Mouse (Mus musculus): Measurements from ENCODE around the gene Disp3.

The Disp3 gene

GRCm38 (mm10) chr4:148287476-148288054 is at the start of gene Disp3:
Disp3 (minus strand) TSS chr4:148287965.
- DNase-seq: no peak

- DNase-seq: no peak
These were observed 42.5 kb upstream of the Disp3 start for GRCm38 (mm10) chr4:148330269-148330668.

DNA sequence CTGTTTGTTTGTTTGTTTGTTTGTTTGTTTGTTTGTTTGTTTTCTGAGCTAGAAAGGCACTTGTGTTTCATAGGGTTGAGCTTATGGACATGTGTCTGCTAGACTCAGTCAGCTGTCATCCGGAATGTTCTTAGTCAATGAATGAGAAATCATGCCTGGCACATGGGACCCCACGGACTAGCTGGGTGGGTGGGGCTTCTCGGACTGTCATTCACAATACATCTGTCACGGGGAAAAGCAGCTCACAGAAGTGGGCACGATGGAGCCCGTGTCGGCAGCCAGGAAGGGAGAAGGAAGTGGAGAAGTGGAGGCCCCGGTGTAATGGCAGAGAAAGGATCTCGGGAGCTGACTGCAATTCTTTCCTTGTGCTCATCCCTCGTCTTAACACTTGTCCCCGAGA is 41.7 kb upstream of the Disp3 start:
- DNase-seq: no peak

DNA sequence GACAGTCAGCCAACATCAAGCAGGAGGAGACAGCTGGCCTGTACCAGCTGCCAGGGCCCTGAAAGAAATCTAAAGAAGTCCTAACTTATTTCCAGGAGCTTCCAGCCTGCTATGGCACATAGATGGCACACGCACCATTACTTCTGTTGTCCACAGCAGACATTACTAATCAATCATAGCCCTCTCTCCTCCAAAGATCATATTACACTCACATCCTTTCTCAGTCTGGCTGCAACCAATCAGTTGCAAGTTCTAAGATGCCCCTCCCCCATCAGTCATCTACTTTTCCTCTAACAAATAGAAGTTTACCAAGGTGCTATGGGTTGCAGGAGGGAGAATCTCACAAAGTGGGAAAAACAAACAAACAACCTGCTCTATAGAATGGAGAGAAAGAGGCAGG is 40.5 kb upstream of the Disp3 start:
- DNase-seq: no peak

DNA sequence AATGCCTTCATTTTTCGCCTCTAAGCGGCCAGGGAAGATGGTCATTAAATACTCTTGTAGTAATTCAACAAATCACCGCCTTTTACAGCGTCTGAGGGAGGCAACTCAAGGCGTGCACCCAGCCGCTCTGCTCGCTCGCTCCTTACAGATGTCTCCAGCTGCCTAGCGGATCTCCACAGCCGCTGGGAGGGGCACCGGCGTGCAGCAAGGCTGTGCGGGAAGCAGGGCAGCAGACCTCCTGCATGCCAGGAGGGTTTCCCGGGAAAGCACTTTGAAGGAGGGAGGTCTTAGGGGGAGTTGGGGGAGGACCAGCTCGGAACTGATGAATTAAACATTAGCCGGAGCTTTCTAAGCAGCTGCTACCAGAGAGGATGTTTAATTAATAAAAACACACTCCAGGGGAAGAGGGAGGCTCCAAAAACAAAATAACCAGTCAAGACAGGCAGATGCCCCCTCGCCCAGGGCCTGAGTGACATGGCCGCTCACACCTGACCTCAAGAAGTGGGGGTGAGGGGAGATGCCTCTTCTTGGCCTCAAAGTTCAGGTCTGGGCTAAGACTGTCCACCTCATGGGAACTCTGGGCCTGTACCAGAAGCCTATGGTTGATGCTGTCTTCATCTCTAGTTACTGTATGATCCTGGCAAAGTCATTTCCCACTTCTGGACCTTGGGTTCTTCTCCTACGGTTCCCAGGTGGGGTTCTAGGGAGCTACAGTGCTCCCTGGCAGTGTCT is 39.7 kb upstream of the Disp3 start:
- DNase-seq: no peak

DNA sequence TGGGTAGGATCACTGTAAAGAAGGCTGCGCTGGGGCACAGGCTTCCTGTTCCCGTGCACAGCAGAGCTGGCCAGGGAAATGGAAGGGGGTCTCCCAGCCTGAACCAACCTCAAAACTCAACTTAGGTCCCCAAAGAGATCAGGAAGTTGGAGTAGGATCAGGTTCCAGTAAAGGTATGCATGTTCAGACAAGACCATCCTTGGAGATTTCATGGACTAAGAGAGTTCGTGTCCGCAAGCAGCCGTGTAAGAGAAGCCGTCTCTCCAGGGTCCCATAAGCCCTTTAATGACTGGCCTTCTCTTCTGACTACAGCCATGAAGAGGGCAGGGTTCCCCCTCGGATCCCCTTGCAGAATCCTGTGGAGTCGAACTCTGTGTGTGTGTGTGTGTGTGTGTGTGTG is 39.0 kb upstream of the Disp3 start:
- no peak for DNase-seq

DNA sequence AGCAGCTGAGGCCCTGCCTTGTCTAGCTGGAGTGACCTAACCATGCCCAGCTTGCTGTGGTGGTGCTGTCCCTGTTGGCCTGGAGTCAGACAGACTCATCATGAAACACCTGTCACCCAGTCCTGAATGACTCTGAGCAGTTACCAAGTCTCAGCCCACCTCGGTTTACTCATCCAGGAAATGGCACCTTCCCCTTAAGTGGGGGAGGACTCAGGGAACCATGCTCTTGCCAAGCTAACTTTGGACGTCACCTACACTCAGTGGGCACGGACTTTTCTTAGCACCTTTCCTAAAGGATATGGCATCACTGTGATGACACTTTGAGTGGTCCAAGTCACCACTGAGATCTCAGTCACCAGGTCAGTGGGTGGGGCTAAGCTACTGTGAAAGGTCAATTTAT is 38.2 kb upstream of the Disp3 start:
- DNase-seq: no peak

DNA sequence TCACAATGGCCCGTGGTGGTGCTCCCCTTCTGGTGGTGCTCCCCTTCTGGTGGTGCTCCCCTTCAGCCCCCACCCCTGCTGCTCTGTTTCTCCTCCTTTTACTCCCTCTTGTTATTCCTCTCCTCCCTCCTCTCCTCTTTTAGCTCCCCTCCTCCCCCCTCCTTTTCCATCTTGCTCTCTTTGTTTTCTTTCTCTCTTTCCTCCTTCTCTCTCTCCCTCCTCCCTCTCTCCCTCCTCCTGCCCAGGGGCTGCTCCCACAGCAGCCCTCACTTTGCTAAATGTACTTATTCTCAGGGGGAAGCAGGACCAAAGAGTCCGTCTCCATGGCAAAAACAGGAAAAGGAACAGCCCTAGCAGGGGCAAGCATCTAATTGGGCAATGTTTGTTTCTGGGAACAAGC is 37.3 kb upstream of the Disp3 start:
- no peak for DNase-seq

DNA sequence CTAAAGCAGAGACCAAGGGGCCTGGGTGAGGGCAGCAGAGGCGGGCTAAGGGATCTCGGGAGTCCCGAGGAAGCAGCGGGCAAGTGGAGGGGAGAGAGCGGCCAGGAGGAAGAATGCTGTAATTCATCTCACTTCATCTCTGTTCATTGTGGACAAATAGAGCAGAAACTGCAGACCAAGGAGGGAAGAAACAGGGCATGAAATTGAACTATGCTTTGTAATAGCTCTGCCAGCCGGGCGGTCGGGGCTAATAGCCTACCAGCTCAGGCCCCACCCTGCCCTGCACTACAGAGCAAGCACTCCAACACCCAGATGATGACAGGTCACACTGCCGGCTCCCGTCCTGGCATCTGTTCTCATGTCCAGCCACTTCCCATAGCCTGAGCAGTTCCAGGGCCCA is 34.4 kb upstream of the Disp3 start:
- DNase-seq: peak; percentile 16 to 19

- DNase-seq: no peak
These were observed 31.6 kb upstream of the Disp3 start for GRCm38 (mm10) chr4:148319366-148319765.

GRCm38 (mm10) chr4:148315377-148316175 is 27.8 kb upstream of the Disp3 start:
- no peak for DNase-seq

GRCm38 (mm10) chr4:148314396-148314795 is 26.6 kb upstream of the Disp3 start:
- no peak for DNase-seq

- DNase-seq: no peak
These were observed 25.8 kb upstream of the Disp3 start for GRCm38 (mm10) chr4:148313601-148314000.

DNA sequence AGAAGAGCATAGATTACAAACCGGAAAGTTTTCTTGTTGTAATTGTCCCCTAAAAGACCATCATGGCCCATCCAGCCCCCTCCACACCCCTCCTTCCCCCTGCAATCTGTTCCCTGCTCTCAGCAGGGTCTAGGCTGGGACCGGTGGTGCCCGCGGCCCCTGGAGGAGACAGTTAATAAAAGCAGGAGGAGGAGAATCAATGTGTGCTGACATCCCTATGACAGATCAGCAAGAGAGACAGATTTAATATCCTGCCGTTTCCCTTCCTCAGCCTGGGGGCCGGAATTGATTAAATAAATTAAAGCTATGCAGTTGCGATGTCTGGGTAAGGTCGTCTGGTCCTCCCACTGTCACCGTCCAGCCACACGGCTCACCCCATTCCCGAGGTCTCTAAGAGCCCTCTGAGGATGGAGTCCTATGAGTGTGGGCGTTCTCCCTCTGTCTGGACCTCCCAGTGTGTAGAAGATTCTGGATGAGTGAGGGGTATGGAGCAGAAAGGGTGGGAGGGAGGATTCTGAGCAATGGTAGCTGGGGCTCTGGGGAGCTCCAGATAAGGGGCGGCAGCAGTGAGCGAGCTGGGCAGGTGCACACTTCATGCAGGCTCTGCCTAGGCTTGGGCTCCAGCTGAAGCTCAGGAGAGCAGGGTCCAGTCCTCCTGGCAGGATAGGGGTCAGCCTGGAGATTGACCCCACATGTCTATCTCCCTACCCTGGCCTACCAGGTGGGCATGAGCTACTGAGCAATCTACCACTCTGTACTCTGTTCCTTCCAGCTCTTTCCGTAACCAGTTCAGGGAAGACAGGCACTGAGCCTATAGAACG is 24.7 kb upstream of the Disp3 start:
- DNase-seq: no peak

DNA sequence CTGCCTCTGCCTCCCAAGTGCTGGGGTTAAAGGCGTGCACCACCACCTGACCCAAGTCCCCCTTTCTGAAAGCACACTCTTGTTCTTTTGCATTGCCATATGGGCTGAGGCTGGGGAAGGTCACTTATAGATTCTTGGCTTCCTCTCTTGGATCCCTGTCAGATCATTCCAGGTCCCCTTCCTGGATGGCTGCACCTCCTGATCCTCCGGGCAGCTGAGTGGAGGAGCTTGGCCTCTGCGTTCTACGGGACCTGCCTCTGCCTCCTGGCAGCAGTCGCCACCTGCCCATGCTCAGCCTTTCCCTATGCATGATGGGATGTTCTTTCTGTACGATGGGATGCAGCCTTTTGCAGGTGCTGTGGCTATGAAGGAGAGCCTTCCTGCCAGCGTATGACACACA is 23.1 kb upstream of the Disp3 start:
- peak in 1 of 2 experiments; percentile 21 for DNase-seq

DNA sequence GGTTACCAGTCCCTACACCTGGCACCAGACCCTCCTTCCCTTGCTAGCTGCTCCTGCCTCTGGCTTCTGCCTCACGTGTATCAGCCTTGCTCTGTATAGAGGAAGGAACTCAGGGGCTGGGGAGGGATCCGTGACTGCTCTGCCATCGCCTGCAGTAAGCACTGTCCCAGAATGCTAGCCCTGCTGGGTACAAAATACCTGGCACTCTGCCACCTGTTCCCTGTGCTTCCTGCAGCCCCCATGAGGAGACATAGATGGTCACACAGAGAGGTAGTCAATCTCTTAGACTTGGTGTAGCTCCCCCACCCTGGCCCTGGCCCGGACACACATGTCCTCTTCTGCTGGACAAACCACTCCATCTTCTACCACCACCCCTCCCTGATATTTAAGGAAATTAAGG is 22.4 kb upstream of the Disp3 start:
- no peak for DNase-seq

DNA sequence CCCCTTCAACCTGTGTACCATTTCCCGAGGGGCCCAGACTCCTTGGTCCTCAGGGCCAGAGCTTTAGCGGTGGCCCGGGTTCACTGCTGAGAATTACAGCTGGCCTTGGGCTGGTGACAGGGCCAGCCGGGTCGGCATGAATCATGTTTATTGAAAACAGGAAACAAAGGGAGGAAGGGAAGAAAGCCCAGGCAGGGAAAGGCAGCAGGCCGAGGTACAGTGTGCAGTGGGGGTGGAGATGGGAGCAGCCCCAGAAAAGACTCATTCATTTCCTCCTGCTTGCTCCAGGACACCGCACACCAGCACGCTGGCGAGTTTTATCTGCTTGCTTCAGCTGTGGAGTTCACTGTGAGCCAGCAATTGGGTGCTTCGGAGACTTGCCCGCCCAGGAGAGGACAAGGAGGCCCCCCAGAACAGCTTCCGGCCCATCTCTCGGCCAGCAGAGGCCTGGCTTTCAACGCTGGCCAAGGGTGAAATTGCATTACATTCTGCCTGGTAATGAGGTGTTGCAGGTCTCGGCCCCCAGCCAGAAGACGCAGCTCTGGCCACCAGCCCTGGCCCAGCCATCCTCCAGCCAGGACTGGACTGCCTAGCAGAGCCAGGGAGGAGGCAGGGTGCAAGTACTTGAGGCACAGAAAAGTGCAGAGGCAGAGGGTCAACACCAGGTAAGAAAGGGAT is 18.8 kb upstream of the Disp3 start:
- DNase-seq: peak; percentile 64 to 75

DNA sequence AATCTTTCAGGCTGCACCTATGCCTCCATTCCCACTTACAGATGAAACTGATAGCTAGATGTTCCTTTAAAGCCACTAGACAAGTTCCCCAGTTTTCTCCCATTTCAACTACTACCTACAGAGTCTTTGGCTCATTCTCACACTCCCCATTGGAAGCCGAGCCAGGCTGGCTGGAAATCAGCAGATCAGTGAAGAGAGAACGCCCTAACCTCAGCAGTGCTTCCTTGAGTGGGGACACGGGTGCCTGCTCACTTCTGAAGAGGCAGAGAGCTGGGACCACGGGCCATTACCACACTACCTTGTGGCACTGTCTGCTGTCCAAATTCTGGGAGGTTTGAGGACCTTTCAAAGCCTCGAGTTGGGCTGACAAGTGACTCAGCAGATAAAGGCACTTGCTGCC is 11.0 kb upstream of the Disp3 start:
- no peak for DNase-seq

DNA sequence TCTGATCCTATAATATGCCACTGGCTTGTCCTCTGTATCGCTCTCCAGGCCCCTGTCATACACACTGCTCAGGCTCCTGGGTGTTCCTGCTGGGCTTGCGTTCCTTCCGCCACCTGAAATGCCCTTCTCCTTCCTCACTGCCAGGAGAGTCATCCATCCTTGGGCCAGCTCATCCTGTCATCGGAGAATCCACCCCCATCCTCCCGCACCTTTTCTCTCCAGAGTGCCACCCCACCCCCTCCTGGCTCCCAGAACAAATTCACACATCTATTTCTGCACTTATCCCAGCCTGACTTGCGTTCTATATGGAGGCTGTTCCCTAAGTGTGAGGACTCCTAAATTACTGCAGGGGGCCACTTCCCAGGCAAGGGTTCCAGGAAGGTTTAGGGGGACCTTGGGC is 9.9 kb upstream of the Disp3 start:
- no peak for DNase-seq

DNA sequence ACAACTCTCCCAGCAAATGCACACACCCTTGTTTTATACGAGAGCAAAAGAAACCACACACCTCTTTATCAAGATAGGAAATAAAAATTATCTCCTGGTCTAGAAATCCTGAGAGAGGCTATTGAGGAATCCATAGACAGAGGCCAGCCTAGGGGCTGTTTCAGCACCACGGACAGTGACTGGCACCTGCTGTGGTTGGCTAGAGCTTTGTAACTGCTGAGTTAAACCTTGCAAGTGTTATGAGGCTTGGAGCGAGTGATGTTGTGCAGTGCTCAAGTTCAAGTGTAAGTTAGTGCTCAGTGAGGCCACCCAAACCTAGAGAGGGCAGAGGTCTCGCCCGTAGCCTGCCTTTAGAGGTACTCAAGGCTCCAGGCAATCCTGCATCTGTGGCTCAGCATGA is 5.6 kb upstream of the Disp3 start:
- no peak for DNase-seq

DNA sequence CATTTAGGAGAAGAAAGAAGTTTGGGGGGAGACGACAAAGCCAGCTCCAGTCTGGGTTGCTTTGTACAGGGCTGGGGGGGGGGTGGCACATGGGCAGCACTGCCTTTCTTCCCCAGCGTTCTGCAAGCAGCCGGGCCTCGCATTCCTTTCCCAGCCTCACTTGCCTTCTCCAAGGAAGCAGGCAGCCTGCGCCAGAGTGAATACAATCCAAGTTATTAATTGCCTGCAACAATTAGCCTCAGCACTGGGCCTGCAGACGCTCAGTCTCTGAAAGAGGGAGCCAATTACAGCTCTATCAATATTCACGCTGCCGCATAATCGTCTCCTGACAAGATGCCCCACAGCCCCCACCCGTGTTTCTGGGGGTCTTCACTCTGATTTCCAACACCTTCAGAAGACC is 4.1 kb upstream of the Disp3 start:
- DNase-seq: no peak

- no peak for DNase-seq
These were observed 3.3 kb upstream of the Disp3 start for GRCm38 (mm10) chr4:148291080-148291479.

Measured in cerebellum, postnatal 36 days (tissue).